8 mouse cellular contexts compared by ENCODE assay signal in the genomic region with DNA sequence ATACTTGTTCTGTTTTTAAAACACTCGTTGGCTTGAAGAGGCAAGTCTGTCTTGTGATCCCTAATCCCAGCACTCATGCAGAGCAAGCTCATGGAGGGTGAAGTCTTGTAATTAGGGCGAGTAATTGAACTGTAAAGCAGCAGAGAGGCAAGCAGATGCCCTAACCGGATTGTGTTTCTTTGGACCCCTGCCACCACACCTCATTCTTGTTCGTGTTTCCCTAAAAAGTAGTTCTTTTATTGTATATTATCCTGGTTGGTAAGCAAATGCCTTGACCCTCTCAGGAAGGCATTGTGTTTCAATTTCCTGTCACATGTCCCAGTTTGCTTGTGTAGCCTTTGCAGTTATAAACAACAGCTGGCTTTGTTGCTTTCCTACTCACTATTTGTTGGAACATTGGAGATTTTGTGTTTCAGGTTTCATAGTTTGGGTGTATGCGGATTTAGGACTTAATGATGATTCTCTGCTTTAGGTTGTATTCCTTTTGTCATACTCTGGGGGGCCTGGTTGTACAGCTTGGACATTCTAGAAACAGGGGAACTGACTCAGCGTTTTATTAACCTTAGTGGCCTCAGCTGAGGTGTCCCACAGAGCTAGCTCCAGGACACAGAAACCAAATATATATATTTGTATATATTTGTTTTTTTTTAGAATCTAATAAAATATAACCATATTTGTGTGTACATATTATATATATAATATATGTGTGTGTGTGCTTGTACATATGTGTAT. TPM values are rescaled to one million over a fixed set of nuclear protein-coding genes. Genes with fewer than 3 reads are reported as not detected.
DNase-seq lines count a peak whose midpoint lies in the region; ATAC-seq lines count a peak whose summit lies in the region.

No protein-coding gene starts in this region.

- WGBS in embryonic facial prominence, embryonic 12.5 days: 58% methylated on average over 6 of the region's 6 CpGs
- WGBS in embryonic facial prominence, embryonic 10.5 days: 59% methylated on average over 6 of the region's 6 CpGs
- WGBS in lung, embryonic 15.5 days: 59% methylated on average over 6 of the region's 6 CpGs
- 54% methylated on average over 6 of the region's 6 CpGs for WGBS in heart, embryonic 14.5 days
- 61% methylated on average over 6 of the region's 6 CpGs for WGBS in neural tube, embryonic 15.5 days
- WGBS in hindbrain, embryonic 12.5 days: 68% methylated on average over 6 of the region's 6 CpGs

- no peak for ATAC-seq in embryonic facial prominence, embryonic 12.5 days (ENCODE audit: insufficient number of reproducible peaks, insufficient read depth, low FRiP score, low TSS enrichment)
- no peak for ATAC-seq in lung, embryonic 15.5 days (ENCODE audit: borderline replicate concordance, extremely low read depth, low FRiP score, low TSS enrichment)
- no peak for ATAC-seq in heart, embryonic 14.5 days (ENCODE audit: insufficient number of reproducible peaks, insufficient read depth, low FRiP score, low read depth)
- no peak for ATAC-seq in neural tube, embryonic 15.5 days (ENCODE audit: low FRiP score)
- ATAC-seq in hindbrain, embryonic 12.5 days (ENCODE audit: low FRiP score): no peak

- H3K36me3 ChIP-seq in embryonic facial prominence, embryonic 12.5 days: peaks cover 4% of the 10 kb centered on the region; the same call in 1 of the 2 replicates
- H3K36me3 ChIP-seq in embryonic facial prominence, embryonic 10.5 days (replicated peaks): peaks cover 36% of the 10 kb centered on the region
- H3K36me3 ChIP-seq in lung, embryonic 15.5 days: peaks cover 8% of the 10 kb centered on the region
- H3K36me3 ChIP-seq in heart, embryonic 14.5 days (ENCODE audit: control insufficient read depth, insufficient read depth, low read length): peaks cover 18% of the 10 kb centered on the region
- H3K36me3 ChIP-seq in neural tube, embryonic 15.5 days: peaks cover 7% of the 10 kb centered on the region
- H3K36me3 ChIP-seq in hindbrain, embryonic 12.5 days: peaks cover 4% of the 10 kb centered on the region

- no peak overlapping the region for H3K4me2 ChIP-seq in embryonic facial prominence, embryonic 12.5 days (replicated peaks)
- 0 out of 2 replicates have a peak overlapping the region, but pooled peaks have one; percentile 3 for H3K4me2 ChIP-seq in lung, embryonic 15.5 days
- no peak overlapping the region for H3K4me2 ChIP-seq in heart, embryonic 14.5 days (ENCODE audit: low read length)
- no peak overlapping the region for H3K4me2 ChIP-seq in neural tube, embryonic 15.5 days
- H3K4me2 ChIP-seq in hindbrain, embryonic 12.5 days (replicated peaks): no peak overlapping the region

- no peak overlapping the region for H3K9ac ChIP-seq in embryonic facial prominence, embryonic 12.5 days
- no peak overlapping the region for H3K9ac ChIP-seq in lung, embryonic 15.5 days
- H3K9ac ChIP-seq in heart, embryonic 14.5 days (ENCODE audit: low read length): no peak overlapping the region
- H3K9ac ChIP-seq in neural tube, embryonic 15.5 days (replicated peaks): no peak overlapping the region
- no peak overlapping the region for H3K9ac ChIP-seq in hindbrain, embryonic 12.5 days

- H3K27ac ChIP-seq in embryonic facial prominence, embryonic 12.5 days: peak overlapping the region; percentile 18; the same call in 1 of the 2 replicates
- no peak overlapping the region for H3K27ac ChIP-seq in embryonic facial prominence, embryonic 10.5 days (replicated peaks)
- H3K27ac ChIP-seq in lung, embryonic 15.5 days: peak overlapping the region; percentile 64
- peak overlapping the region; percentile 10 to 56; a peak in 2 of 4 replicates for H3K27ac ChIP-seq in heart, embryonic 14.5 days (replicated peaks in 1 of 2; ENCODE audit: control insufficient read depth in 1 of 2, insufficient read depth in 1 of 2, low read depth in 2 of 2, low read length in 2 of 2)
- peak overlapping the region; percentile 54; the same call in 1 of the 2 replicates for H3K27ac ChIP-seq in neural tube, embryonic 15.5 days (replicated peaks)
- H3K27ac ChIP-seq in hindbrain, embryonic 12.5 days: no peak overlapping the region

- peaks cover 16% of the 10 kb centered on the region for H3K4me1 ChIP-seq in embryonic facial prominence, embryonic 12.5 days
- peaks cover 17% of the 10 kb centered on the region for H3K4me1 ChIP-seq in embryonic facial prominence, embryonic 10.5 days
- H3K4me1 ChIP-seq in lung, embryonic 15.5 days: peaks cover 27% of the 10 kb centered on the region
- H3K4me1 ChIP-seq in heart, embryonic 14.5 days (ENCODE audit: control insufficient read depth in 2 of 2, insufficient read depth in 2 of 2, low read length in 2 of 2): peaks cover 2 to 19% of the 10 kb centered on the region in 2 experiments; a peak in 3 of 4 replicates
- peaks cover 38% of the 10 kb centered on the region for H3K4me1 ChIP-seq in neural tube, embryonic 15.5 days
- peaks cover 13% of the 10 kb centered on the region for H3K4me1 ChIP-seq in hindbrain, embryonic 12.5 days

- no peak overlapping the region for H3K4me3 ChIP-seq in embryonic facial prominence, embryonic 12.5 days
- no peak overlapping the region for H3K4me3 ChIP-seq in embryonic facial prominence, embryonic 10.5 days
- H3K4me3 ChIP-seq in lung, embryonic 15.5 days: no peak overlapping the region
- H3K4me3 ChIP-seq in heart, embryonic 14.5 days (ENCODE audit: control insufficient read depth in 1 of 2, insufficient read depth in 1 of 2, low read depth in 1 of 2, low read length in 2 of 2): no peak overlapping the region
- H3K4me3 ChIP-seq in neural tube, embryonic 15.5 days (replicated peaks): no peak overlapping the region
- H3K4me3 ChIP-seq in hindbrain, embryonic 12.5 days: no peak overlapping the region

- H3K27me3 ChIP-seq in embryonic facial prominence, embryonic 12.5 days: no peaks in the 10 kb centered on the region
- H3K27me3 ChIP-seq in embryonic facial prominence, embryonic 10.5 days (replicated peaks; ENCODE audit: low read depth, poor library complexity, severe bottlenecking): no peaks in the 10 kb centered on the region
- H3K27me3 ChIP-seq in lung, embryonic 15.5 days: no peaks in the 10 kb centered on the region
- no peaks in the 10 kb centered on the region for H3K27me3 ChIP-seq in heart, embryonic 14.5 days (ENCODE audit: control insufficient read depth, insufficient read depth, low read length)
- no peaks in the 10 kb centered on the region for H3K27me3 ChIP-seq in neural tube, embryonic 15.5 days (replicated peaks)
- H3K27me3 ChIP-seq in hindbrain, embryonic 12.5 days: no peaks in the 10 kb centered on the region

- H3K9me3 ChIP-seq in embryonic facial prominence, embryonic 12.5 days: no peaks in the 10 kb centered on the region
- no peaks in the 10 kb centered on the region for H3K9me3 ChIP-seq in embryonic facial prominence, embryonic 10.5 days
- H3K9me3 ChIP-seq in lung, embryonic 15.5 days: no peaks in the 10 kb centered on the region
- H3K9me3 ChIP-seq in heart, embryonic 14.5 days (ENCODE audit: control insufficient read depth, low read length): no peaks in the 10 kb centered on the region
- no peaks in the 10 kb centered on the region for H3K9me3 ChIP-seq in neural tube, embryonic 15.5 days (replicated peaks)
- no peaks in the 10 kb centered on the region for H3K9me3 ChIP-seq in hindbrain, embryonic 12.5 days (replicated peaks)

- DNase-seq in embryonic facial prominence, embryonic 10.5 days (ENCODE audit: low spot score): no peak
- DNase-seq in lung, postnatal 4 days: no peak
- DNase-seq in c-Kit-positive CD71-positive TER-119-positive erythroid progenitor cells, embryonic 14.5 days (ENCODE audit: low spot score): no peak

RNA-seq across cellular contexts. Expression of gene Ssu72, which starts 6.1 kb away (rescaled TPM):
- polyA plus RNA-seq in embryonic facial prominence, embryonic 12.5 days (2016; fragmentation: Nextera tagmentation; extraction: Ambion mirVana): 135 and 136 TPM in 2 replicates
- polyA plus RNA-seq in embryonic facial prominence, embryonic 10.5 days (2016; fragmentation: Nextera tagmentation; extraction: Ambion mirVana): 158 and 167 TPM in 2 replicates
- 147 and 150 TPM in 2 replicates for polyA plus RNA-seq in lung, embryonic 15.5 days (2015; fragmentation: Nextera tagmentation; extraction: Ambion mirVana)
- polyA plus RNA-seq in heart, embryonic 14.5 days (2014; fragmentation: Nextera tagmentation; extraction: Ambion mirVana): 113 and 115 TPM in 2 replicates
- 165 and 171 TPM in 2 replicates for polyA plus RNA-seq in neural tube, embryonic 15.5 days (2015; fragmentation: Nextera tagmentation; extraction: Ambion mirVana)
- 140 and 144 TPM in 2 replicates for polyA plus RNA-seq in hindbrain, embryonic 12.5 days (2016; fragmentation: Nextera tagmentation; extraction: Ambion mirVana)

RNA-seq across cellular contexts. Expression of gene Fndc10, which starts 16.5 kb away (rescaled TPM):
- 12.2 and 15.2 TPM in 2 replicates for polyA plus RNA-seq in embryonic facial prominence, embryonic 12.5 days (2016; fragmentation: Nextera tagmentation; extraction: Ambion mirVana)
- polyA plus RNA-seq in embryonic facial prominence, embryonic 10.5 days (2016; fragmentation: Nextera tagmentation; extraction: Ambion mirVana): 1.5 and 1.8 TPM in 2 replicates
- 4.3 and 4.9 TPM in 2 replicates for polyA plus RNA-seq in lung, embryonic 15.5 days (2015; fragmentation: Nextera tagmentation; extraction: Ambion mirVana)
- polyA plus RNA-seq in heart, embryonic 14.5 days (2014; fragmentation: Nextera tagmentation; extraction: Ambion mirVana): 1.9 and 2.4 TPM in 2 replicates
- 18.9 and 25.0 TPM in 2 replicates for polyA plus RNA-seq in neural tube, embryonic 15.5 days (2015; fragmentation: Nextera tagmentation; extraction: Ambion mirVana)
- 10.4 and 10.9 TPM in 2 replicates for polyA plus RNA-seq in hindbrain, embryonic 12.5 days (2016; fragmentation: Nextera tagmentation; extraction: Ambion mirVana)

RNA-seq across cellular contexts. Expression of gene Tmem240, which starts 23.9 kb away (rescaled TPM):
- 2.2 and 2.5 TPM in 2 replicates for polyA plus RNA-seq in embryonic facial prominence, embryonic 12.5 days (2016; fragmentation: Nextera tagmentation; extraction: Ambion mirVana)
- polyA plus RNA-seq in embryonic facial prominence, embryonic 10.5 days (2016; fragmentation: Nextera tagmentation; extraction: Ambion mirVana): 0.53 and 0.79 TPM in 2 replicates
- polyA plus RNA-seq in lung, embryonic 15.5 days (2015; fragmentation: Nextera tagmentation; extraction: Ambion mirVana): 0.44 and 0.59 TPM in 2 replicates
- 0.23 and 0.28 TPM in 2 replicates for polyA plus RNA-seq in heart, embryonic 14.5 days (2014; fragmentation: Nextera tagmentation; extraction: Ambion mirVana)
- 23.7 and 28.3 TPM in 2 replicates for polyA plus RNA-seq in neural tube, embryonic 15.5 days (2015; fragmentation: Nextera tagmentation; extraction: Ambion mirVana)
- 5.3 and 5.5 TPM in 2 replicates for polyA plus RNA-seq in hindbrain, embryonic 12.5 days (2016; fragmentation: Nextera tagmentation; extraction: Ambion mirVana)

RNA-seq across cellular contexts. Expression of gene Mib2, which starts 41.7 kb away (rescaled TPM):
- polyA plus RNA-seq in embryonic facial prominence, embryonic 12.5 days (2016; fragmentation: Nextera tagmentation; extraction: Ambion mirVana): 38.2 and 40.8 TPM in 2 replicates
- 19.3 and 20.0 TPM in 2 replicates for polyA plus RNA-seq in embryonic facial prominence, embryonic 10.5 days (2016; fragmentation: Nextera tagmentation; extraction: Ambion mirVana)
- 27.6 and 29.1 TPM in 2 replicates for polyA plus RNA-seq in lung, embryonic 15.5 days (2015; fragmentation: Nextera tagmentation; extraction: Ambion mirVana)
- polyA plus RNA-seq in heart, embryonic 14.5 days (2014; fragmentation: Nextera tagmentation; extraction: Ambion mirVana): 12.5 and 15.3 TPM in 2 replicates
- polyA plus RNA-seq in neural tube, embryonic 15.5 days (2015; fragmentation: Nextera tagmentation; extraction: Ambion mirVana): 48.6 and 54.7 TPM in 2 replicates
- polyA plus RNA-seq in hindbrain, embryonic 12.5 days (2016; fragmentation: Nextera tagmentation; extraction: Ambion mirVana): 32.5 and 39.1 TPM in 2 replicates

RNA-seq across cellular contexts. Expression of gene Atad3a, which starts 50.2 kb away (rescaled TPM):
- 103 and 106 TPM in 2 replicates for polyA plus RNA-seq in embryonic facial prominence, embryonic 12.5 days (2016; fragmentation: Nextera tagmentation; extraction: Ambion mirVana)
- polyA plus RNA-seq in embryonic facial prominence, embryonic 10.5 days (2016; fragmentation: Nextera tagmentation; extraction: Ambion mirVana): 132 and 137 TPM in 2 replicates
- polyA plus RNA-seq in lung, embryonic 15.5 days (2015; fragmentation: Nextera tagmentation; extraction: Ambion mirVana): 84.7 and 90.0 TPM in 2 replicates
- 89.0 and 95.2 TPM in 2 replicates for polyA plus RNA-seq in heart, embryonic 14.5 days (2014; fragmentation: Nextera tagmentation; extraction: Ambion mirVana)
- polyA plus RNA-seq in neural tube, embryonic 15.5 days (2015; fragmentation: Nextera tagmentation; extraction: Ambion mirVana): 90.0 and 96.6 TPM in 2 replicates
- 81.8 and 84.7 TPM in 2 replicates for polyA plus RNA-seq in hindbrain, embryonic 12.5 days (2016; fragmentation: Nextera tagmentation; extraction: Ambion mirVana)

Comparison
In these comparisons a context has a peak if more than half of its experiments do, and no peak if none do; other contexts are left out.
1. H3K27ac ChIP-seq: peak in embryonic facial prominence, embryonic 12.5 days (single experiment), lung, embryonic 15.5 days (single experiment), heart, embryonic 14.5 days (2 of 2) and neural tube, embryonic 15.5 days (single experiment); none in embryonic facial prominence, embryonic 10.5 days (single experiment) and hindbrain, embryonic 12.5 days (single experiment).